Mouse (Mus musculus) megakaryocyte, adult 5-6 weeks (primary cell): Measurements from ENCODE around the gene Kcnq1. TPM values are rescaled to one million over a fixed set of nuclear protein-coding genes. Genes with fewer than 3 reads are reported as not detected.
A peak's percentile ranks its signal among the peaks of the same experiment; 100 is the strongest.

Source experiments
- ATAC-seq: 2 replicates; pipeline ENCODE4 v1.8.0; 2016; ENCODE audit warnings: mild to moderate bottlenecking, inconsistent platforms; ENCODE audit not compliant: poor library complexity, severe bottlenecking
- total RNA-seq, 2 experiments: library from RNA; stranded (forward) in 1 of 2; stranded (reverse) in 1 of 2; fragments of 153-499, 151-499 nt in 1 of 2; fragments of 221-1000, 200-1000 nt in 1 of 2; gene quantifications; 2 replicates each; pipeline versions ENCODE4 v1.2.3 to v1.2.4; 2015 to 2017

The Kcnq1 gene
- total RNA-seq, 2 experiments from 2014 or later, result not detected

GRCm38 (mm10) chr7:143263966-143264365 lies 157.8 kb downstream of the Kcnq1 start:
- ATAC-seq, result no peak

- ATAC-seq, result no peak
These were observed 159.2 kb downstream of the Kcnq1 start for GRCm38 (mm10) chr7:143265386-143265785.

- 0 out of 2 replicates have a peak, but pooled peaks have one; percentile 40 for ATAC-seq
These were observed 159.8 kb downstream of the Kcnq1 start for GRCm38 (mm10) chr7:143265829-143266438.

GRCm38 (mm10) chr7:143273747-143274146 lies 167.6 kb downstream of the Kcnq1 start:
- no peak for ATAC-seq

GRCm38 (mm10) chr7:143275030-143275429 lies 168.9 kb downstream of the Kcnq1 start:
- ATAC-seq, result no peak

- peak; percentile 34; the same call in 1 of the 2 replicates for ATAC-seq
These were observed 177.5 kb downstream of the Kcnq1 start for GRCm38 (mm10) chr7:143283625-143284024.

GRCm38 (mm10) chr7:143284866-143285265 lies 178.7 kb downstream of the Kcnq1 start:
- no peak for ATAC-seq

GRCm38 (mm10) chr7:143285440-143285839 lies 179.3 kb downstream of the Kcnq1 start:
- no peak for ATAC-seq

- ATAC-seq, result no peak
These were observed 180.5 kb downstream of the Kcnq1 start for GRCm38 (mm10) chr7:143286532-143287290.

- ATAC-seq, result no peak
These were observed 182.0 kb downstream of the Kcnq1 start for GRCm38 (mm10) chr7:143288135-143288534.

- no peak for ATAC-seq
These were observed 183.1 kb downstream of the Kcnq1 start for GRCm38 (mm10) chr7:143289082-143289849.

- no peak for ATAC-seq
These were observed 188.7 kb downstream of the Kcnq1 start for GRCm38 (mm10) chr7:143294690-143295355.

GRCm38 (mm10) chr7:143295356-143296000 lies 189.3 kb downstream of the Kcnq1 start:
- peak; percentile 53 for ATAC-seq

- peak; percentile 37 for ATAC-seq
These were observed 189.8 kb downstream of the Kcnq1 start for GRCm38 (mm10) chr7:143296001-143296379.

GRCm38 (mm10) chr7:143296384-143296801 lies 190.2 kb downstream of the Kcnq1 start:
- ATAC-seq, result peak; percentile 91

GRCm38 (mm10) chr7:143300037-143300436 lies 193.9 kb downstream of the Kcnq1 start:
- no peak for ATAC-seq

- ATAC-seq, result no peak
These were observed 194.5 kb downstream of the Kcnq1 start for GRCm38 (mm10) chr7:143300681-143301080.

- no peak for ATAC-seq
These were observed 196.0 kb downstream of the Kcnq1 start for GRCm38 (mm10) chr7:143302156-143302555.

GRCm38 (mm10) chr7:143302593-143303238 lies 196.6 kb downstream of the Kcnq1 start:
- ATAC-seq, result no peak

- no peak for ATAC-seq
These were observed 197.4 kb downstream of the Kcnq1 start for GRCm38 (mm10) chr7:143303557-143303956.
